Mouse (Mus musculus) C2C12 (cell line): Measurements from ENCODE around the gene Fras1. TPM values are rescaled to one million over a fixed set of nuclear protein-coding genes. Genes with fewer than 3 reads are reported as not detected.

Experiments
- H3K27me3 ChIP-seq: one replicate; pipeline ENCODE4 v1.6.1; 2011; ENCODE audit not compliant: control insufficient read depth, insufficient read depth, insufficient read length
- H3K36me3 ChIP-seq: one replicate; pipeline ENCODE4 v1.6.1; 2011; ENCODE audit not compliant: control insufficient read depth, insufficient read depth
- H3K4me3 ChIP-seq: one replicate; pipeline ENCODE4 v1.5.1; 2011; ENCODE audit warnings: mild to moderate bottlenecking, control low read depth; ENCODE audit not compliant: poor library complexity, insufficient read depth, severe bottlenecking
- H3K79me2 ChIP-seq: one replicate; pipeline ENCODE4 v1.6.1; 2011; ENCODE audit not compliant: control insufficient read depth, insufficient read depth
- H3K79me3 ChIP-seq: one replicate; pipeline ENCODE4 v1.6.1; 2011; ENCODE audit warnings: low read depth, control low read depth
- H3ac ChIP-seq: one replicate; pipeline ENCODE3; 2011; ENCODE audit warnings: low read depth; ENCODE audit not compliant: control insufficient read depth, insufficient read length
- CEBPB ChIP-seq: IDR thresholded peaks from one replicate; pipeline ENCODE4 v1.6.1; 2011; ENCODE audit warnings: low read depth, mild to moderate bottlenecking, control low read depth, moderate library complexity
- CTCF ChIP-seq: IDR thresholded peaks from one replicate; pipeline ENCODE4 v1.5.1; 2011; ENCODE audit not compliant: control insufficient read depth, insufficient read depth, insufficient read length
- FOSL1 ChIP-seq: IDR thresholded peaks from one replicate; pipeline ENCODE4 v1.8.0; 2011; ENCODE audit warnings: mild to moderate bottlenecking, low read length; ENCODE audit not compliant: poor library complexity, insufficient read depth, severe bottlenecking
- MAX ChIP-seq: IDR thresholded peaks from one replicate; pipeline ENCODE4 v1.6.1; 2011; ENCODE audit warnings: mild to moderate bottlenecking, control low read depth
- MYOD1 ChIP-seq: IDR thresholded peaks from one replicate; pipeline ENCODE4 v1.6.1; 2011; ENCODE audit warnings: low read depth; ENCODE audit not compliant: control insufficient read depth, insufficient read length
- MYOG ChIP-seq: IDR thresholded peaks from one replicate; pipeline ENCODE4 v1.6.1; 2011; ENCODE audit not compliant: control insufficient read depth, insufficient read length; ENCODE audit errors: extremely low read depth
- USF1 ChIP-seq: IDR thresholded peaks from one replicate; pipeline ENCODE4 v1.6.1; 2011; ENCODE audit warnings: low read depth, mild to moderate bottlenecking, control low read depth, moderate library complexity
- polyA plus RNA-seq: library from polyadenylated mRNA; unstranded; fragments of >200 nt; fragmentation: generic; extraction: Trizol; gene quantifications from one replicate; pipeline ENCODE4 v1.2.1, GENCODE M21; 2012; ENCODE audit warnings: missing spikeins

Gene Fras1
- polyA plus RNA-seq, 1 experiment, result 0.11 TPM

- no peak for TF ChIP-seq FOSL1
- TF ChIP-seq MAX, result no peak
- no peak for TF ChIP-seq MYOD1
- TF ChIP-seq MYOG, result no peak
- no peak for TF ChIP-seq CTCF
- no peak for TF ChIP-seq CEBPB
- no peak for TF ChIP-seq USF1
- Histone ChIP-seq H3K27me3 (no peaks in the 10 kb centered on the region), H3ac (no peak overlapping the region), H3K36me3 (peaks cover 58% of the 10 kb centered on the region), H3K4me3 (no peak overlapping the region), H3K79me3 (peaks cover 28% of the 10 kb centered on the region), H3K79me2 (peaks cover 71% of the 10 kb centered on the region)
Observed at GRCm38 (mm10) chr5:96803091-96803490, 429.3 kb downstream of the Fras1 start.

GRCm38 (mm10) chr5:96804304-96804703, 430.5 kb downstream of the Fras1 start:
- H3K79me2 ChIP-seq, result peaks cover 71% of the 10 kb centered on the region
- no peaks in the 10 kb centered on the region for H3K27me3 ChIP-seq
- no peak overlapping the region for H3K4me3 ChIP-seq
- peak; percentile 64 for TF ChIP-seq USF1
- peak; percentile 79 for TF ChIP-seq FOSL1
- peak; percentile 20 for TF ChIP-seq MAX
- TF ChIP-seq CTCF, result no peak
- H3ac ChIP-seq, result no peak overlapping the region
- peaks cover 24% of the 10 kb centered on the region for H3K79me3 ChIP-seq
- H3K36me3 ChIP-seq, result peaks cover 53% of the 10 kb centered on the region

GRCm38 (mm10) chr5:96804813-96805212, 431.1 kb downstream of the Fras1 start:
- Histone ChIP-seq H3K36me3 (peaks cover 53% of the 10 kb centered on the region), H3K79me2 (peaks cover 66% of the 10 kb centered on the region), H3K27me3 (no peaks in the 10 kb centered on the region), H3K4me3 (no peak overlapping the region), H3K79me3 (peaks cover 21% of the 10 kb centered on the region), H3ac (no peak overlapping the region)
- no peak for TF ChIP-seq FOSL1
- TF ChIP-seq USF1, result no peak
- no peak for TF ChIP-seq MYOG
- no peak for TF ChIP-seq CEBPB
- no peak for TF ChIP-seq MYOD1
- no peak for TF ChIP-seq CTCF
- TF ChIP-seq MAX, result no peak

GRCm38 (mm10) chr5:96810620-96811019, 436.9 kb downstream of the Fras1 start:
- Histone ChIP-seq H3ac (no peak overlapping the region), H3K79me2 (peaks cover 47% of the 10 kb centered on the region), H3K36me3 (peaks cover 90% of the 10 kb centered on the region), H3K79me3 (peaks cover 16% of the 10 kb centered on the region), H3K27me3 (no peaks in the 10 kb centered on the region), H3K4me3 (no peak overlapping the region)
- TF ChIP-seq MYOD1, result no peak
- no peak for TF ChIP-seq MYOG
- no peak for TF ChIP-seq MAX
- TF ChIP-seq USF1, result no peak
- no peak for TF ChIP-seq CTCF
- no peak for TF ChIP-seq FOSL1
- TF ChIP-seq CEBPB, result no peak

- TF ChIP-seq CTCF (no peak), MAX (no peak), USF1 (no peak), CEBPB (no peak), MYOG (no peak), MYOD1 (no peak), FOSL1 (no peak)
- Histone ChIP-seq H3ac (no peak overlapping the region), H3K4me3 (no peak overlapping the region), H3K36me3 (peaks cover 99% of the 10 kb centered on the region), H3K79me3 (no peaks in the 10 kb centered on the region), H3K79me2 (no peaks in the 10 kb centered on the region), H3K27me3 (no peaks in the 10 kb centered on the region)
Observed at GRCm38 (mm10) chr5:96824769-96825327, 451.1 kb downstream of the Fras1 start.

GRCm38 (mm10) chr5:96827176-96827575, 453.4 kb downstream of the Fras1 start:
- TF ChIP-seq MYOG (no peak), USF1 (no peak), MYOD1 (no peak), FOSL1 (no peak), CEBPB (no peak), CTCF (no peak), MAX (no peak)
- Histone ChIP-seq H3K27me3 (no peaks in the 10 kb centered on the region), H3ac (no peak overlapping the region), H3K4me3 (no peak overlapping the region), H3K36me3 (peaks cover 99% of the 10 kb centered on the region), H3K79me3 (no peaks in the 10 kb centered on the region), H3K79me2 (no peaks in the 10 kb centered on the region)

Other genes starting within 250 kb of the Fras1 start
- 6.9 TPM for gene Cnot6l, start 209.8 kb upstream of the Fras1 start, polyA plus RNA-seq
- 5.7 TPM for gene Mrpl1, start 164.5 kb upstream of the Fras1 start, polyA plus RNA-seq